19 mouse cellular contexts compared by ENCODE assay signal in the genomic region with DNA sequence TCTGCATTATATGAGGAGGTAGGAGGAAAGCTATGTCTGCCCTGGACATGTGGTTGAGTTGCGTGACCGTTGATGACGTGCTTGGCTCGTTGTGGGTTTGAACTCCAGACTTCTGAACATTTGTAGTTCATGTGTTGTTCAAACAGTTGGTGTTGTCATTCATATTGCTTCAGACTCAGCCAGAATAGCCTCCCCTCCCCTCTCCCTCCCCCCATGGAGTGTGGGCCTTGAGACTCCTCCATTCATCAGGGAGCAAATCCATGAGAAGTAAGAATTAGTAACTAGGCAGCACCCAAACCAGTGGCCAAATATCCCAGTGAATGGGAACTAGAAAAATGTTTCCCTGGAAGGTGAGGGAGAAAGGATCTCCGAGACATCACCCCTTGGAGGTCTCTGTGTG.
"Had no signal": no experiment of that assay in that cellular context is flagged by ENCODE, and none has a peak within 500 bp of the region (broad histone marks: within the 10 kb centered on the region; RNA-seq: fewer than 3 reads in every experiment).

No protein-coding gene starts in this region.

- H3K9ac ChIP-seq: lung, embryonic 14.5 days; midbrain, embryonic 13.5 days; neural tube, embryonic 13.5 days; neural tube, embryonic 15.5 days had no signal

- H3K4me1 ChIP-seq: megakaryocyte, embryonic 14.5 days; midbrain, embryonic 13.5 days; neural tube, embryonic 13.5 days; neural tube, embryonic 15.5 days had no signal

- H3K9me3 ChIP-seq: megakaryocyte, embryonic 14.5 days; midbrain, embryonic 13.5 days; neural tube, embryonic 13.5 days; neural tube, embryonic 15.5 days had no signal

- H3K27me3 ChIP-seq: megakaryocyte, embryonic 14.5 days; midbrain, embryonic 13.5 days; neural tube, embryonic 13.5 days; neural tube, embryonic 15.5 days had no signal

- H3K27ac ChIP-seq: macrophage; midbrain, embryonic 13.5 days; neural tube, embryonic 13.5 days; neural tube, embryonic 15.5 days had no signal

- H3K4me3 ChIP-seq: midbrain, embryonic 13.5 days; neural tube, embryonic 13.5 days; neural tube, embryonic 15.5 days had no signal

- H3K4me2 ChIP-seq: lung, embryonic 14.5 days; midbrain, embryonic 11.5 days; midbrain, embryonic 13.5 days; neural tube, embryonic 13.5 days; neural tube, embryonic 15.5 days had no signal

- H3K36me3 ChIP-seq: midbrain, embryonic 13.5 days; neural tube, embryonic 13.5 days; neural tube, embryonic 15.5 days had no signal

- ATAC-seq: midbrain, embryonic 13.5 days; midbrain, embryonic 16.5 days had no signal

- DNase-seq: lung, adult 18-20 months; lung, embryonic 14.5 days; lung, postnatal 14 days; lung, postnatal 36 days; retina, postnatal 1 day; right cerebral cortex, adult 18-20 months; right cerebral cortex, postnatal 25 days; right cerebral cortex, postnatal 4 days; spleen, adult 18-20 months; thymus, adult 18-20 months; thymus, postnatal 14 days; thymus, postnatal 36 days had no signal
